Mouse (Mus musculus) ES-E14 (cell line): ENCODE measurements around the gene Gtf3c1.

Experiments used
- CHD2 ChIP-seq: IDR thresholded peaks from 2 replicates; pipeline ENCODE4 v1.6.1; 2014; ENCODE audit warnings: mild to moderate bottlenecking, low read depth, low read length, inconsistent platforms
- HCFC1 ChIP-seq: IDR thresholded peaks from 2 replicates; pipeline ENCODE4 v1.6.1; 2012; ENCODE audit warnings: low read length, inconsistent platforms, borderline replicate concordance; ENCODE audit not compliant: insufficient read depth
- MAFK ChIP-seq: IDR thresholded peaks from 2 replicates; pipeline ENCODE4 v1.6.1; 2014; ENCODE audit warnings: mild to moderate bottlenecking, low read depth, low read length, inconsistent platforms; ENCODE audit not compliant: insufficient read depth
- ZC3H11A ChIP-seq: IDR thresholded peaks from 2 replicates; pipeline ENCODE4 v1.6.1; 2012; ENCODE audit warnings: low read depth, mild to moderate bottlenecking, inconsistent platforms, low read length, borderline replicate concordance

DNA sequence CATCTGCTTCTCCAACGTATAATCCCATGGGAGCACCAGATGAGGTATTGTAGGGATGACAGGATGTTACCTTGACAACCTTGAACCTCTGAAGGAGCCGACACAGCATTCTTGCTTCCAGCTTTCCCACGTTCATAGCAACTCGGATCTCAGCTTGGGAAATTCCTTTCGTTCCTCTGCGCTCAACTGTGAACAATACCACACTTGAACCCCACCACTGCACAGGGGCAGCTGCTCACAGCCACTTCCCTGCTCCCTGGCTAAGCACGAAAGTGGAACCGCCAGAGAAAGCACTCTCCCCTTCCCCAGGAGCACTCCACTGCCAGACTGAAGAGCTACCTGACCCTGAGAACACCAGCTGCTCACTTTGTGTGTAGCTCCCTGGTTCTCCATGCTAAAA is 28.8 kb downstream of the Gtf3c1 start:
- TF ChIP-seq HCFC1, result no peak
- TF ChIP-seq ZC3H11A, result no peak
- no peak for TF ChIP-seq MAFK
- TF ChIP-seq CHD2, result no peak
